Comparison of ENCODE assay signal across 23 mouse cellular contexts in genomic region chr15:97922421-97922820, GRCm38 (mm10). TPM values are rescaled to one million over a fixed set of nuclear protein-coding genes. Genes with fewer than 3 reads are reported as not detected.
DNase-seq lines count a peak whose midpoint lies in the region; ATAC-seq and TF ChIP-seq lines count a peak whose summit lies in the region.
"Had no signal": no experiment of that assay in that cellular context is flagged by ENCODE, and none has a peak within 500 bp of the region (broad histone marks: within the 10 kb centered on the region; RNA-seq: fewer than 3 reads in every experiment).

No protein-coding gene starts in this region.

- H3K79me2 ChIP-seq in C2C12 (ENCODE audit: control insufficient read depth, insufficient read depth) (no peaks in the 10 kb centered on the region), myocyte (ENCODE audit: control insufficient read depth, insufficient read depth) (no peaks in the 10 kb centered on the region)

- DNase-seq in lung, embryonic 14.5 days = peak; percentile 53
- no peak for DNase-seq in lung, adult 2 months
- no peak for DNase-seq in B cell, adult 2 months
- DNase-seq in urinary bladder, postnatal 25 days (ENCODE audit: low spot score) = no peak
- DNase-seq: adrenal gland, adult 8-10 months; adrenal gland, postnatal 25 days; cerebellum, adult 18-20 months; cerebellum, adult 9-10 months; cerebellum, postnatal 14 days; forebrain, postnatal 0 days; gastrocnemius, postnatal 25 days; heart, adult 2 months had no signal

- no peak overlapping the region for H3K9ac ChIP-seq in lung, embryonic 14.5 days
- H3K9ac ChIP-seq: embryonic facial prominence, embryonic 12.5 days; embryonic facial prominence, embryonic 15.5 days; forebrain, postnatal 0 days; heart, embryonic 13.5 days; hindbrain, embryonic 12.5 days; hindbrain, embryonic 15.5 days had no signal

- ATAC-seq in lung, embryonic 14.5 days (ENCODE audit: insufficient read depth) = no peak
- ATAC-seq: forebrain, embryonic 14.5 days; forebrain, postnatal 0 days; intestine, postnatal 0 days had no signal

- no peak overlapping the region for H3K27ac ChIP-seq in lung, embryonic 14.5 days (ENCODE audit: low read depth)
- H3K27ac ChIP-seq: embryonic facial prominence, embryonic 12.5 days; embryonic facial prominence, embryonic 15.5 days; heart, adult 2 months; heart, embryonic 10.5 days; heart, embryonic 13.5 days; hindbrain, embryonic 12.5 days; hindbrain, embryonic 15.5 days had no signal

- H3K4me2 ChIP-seq in lung, embryonic 14.5 days = no peak overlapping the region
- H3K4me2 ChIP-seq in myocyte (ENCODE audit: low read depth) = peak overlapping the region; percentile 36
- H3K4me2 ChIP-seq: embryonic facial prominence, embryonic 12.5 days; embryonic facial prominence, embryonic 15.5 days; heart, embryonic 13.5 days; hindbrain, embryonic 12.5 days; hindbrain, embryonic 15.5 days had no signal

- H3ac ChIP-seq in C2C12 (ENCODE audit: control insufficient read depth, insufficient read length, low read depth) (no peak overlapping the region), myocyte (ENCODE audit: control insufficient read depth, insufficient read length) (no peak overlapping the region)

- H3K79me3 ChIP-seq in C2C12 (ENCODE audit: low read depth) = no peaks in the 10 kb centered on the region

- no peak for TF ChIP-seq POLR2A in lung, adult 2 months (IDR thresholded peaks at IDR 0.05; ENCODE audit: borderline replicate concordance, extremely low read depth, low read depth, low read length)
- no peak for TF ChIP-seq POLR2A in myocyte (IDR thresholded peaks at IDR 0.05; ENCODE audit: insufficient read length, low read depth)

- 71% methylated on average over 2 of the region's 2 CpGs for WGBS in lung, embryonic 14.5 days
- whole genome bisulfite sequencing in lung, adult 2 months = 82% methylated on average over 2 of the region's 2 CpGs

- no peak for TF ChIP-seq CTCF in lung, embryonic 14.5 days (IDR thresholded peaks at IDR 0.05; ENCODE audit: low read depth)
- TF ChIP-seq CTCF in lung, adult 2 months (IDR thresholded peaks at IDR 0.05; ENCODE audit: insufficient read depth, low read length) = no peak
- TF ChIP-seq CTCF in C2C12 (IDR thresholded peaks at IDR 0.05; ENCODE audit: control insufficient read depth, insufficient read depth, insufficient read length) = no peak

- H3K9me3 ChIP-seq in lung, embryonic 14.5 days (ENCODE audit: low read depth, low read length) = no peaks in the 10 kb centered on the region
- H3K9me3 ChIP-seq: embryonic facial prominence, embryonic 12.5 days; embryonic facial prominence, embryonic 15.5 days; G1E; heart, embryonic 10.5 days; heart, embryonic 13.5 days; hindbrain, embryonic 12.5 days; hindbrain, embryonic 15.5 days had no signal

- no peaks in the 10 kb centered on the region for H3K36me3 ChIP-seq in lung, embryonic 14.5 days (ENCODE audit: insufficient read depth)
- no peaks in the 10 kb centered on the region for H3K36me3 ChIP-seq in C2C12 (ENCODE audit: control insufficient read depth, insufficient read depth)
- H3K36me3 ChIP-seq in myocyte (ENCODE audit: control insufficient read depth, insufficient read depth) = no peaks in the 10 kb centered on the region
- H3K36me3 ChIP-seq: embryonic facial prominence, embryonic 12.5 days; embryonic facial prominence, embryonic 15.5 days; G1E; heart, embryonic 10.5 days; heart, embryonic 13.5 days; hindbrain, embryonic 12.5 days; hindbrain, embryonic 15.5 days had no signal

- no peaks in the 10 kb centered on the region for H3K4me1 ChIP-seq in lung, embryonic 14.5 days (ENCODE audit: insufficient read depth)
- no peaks in the 10 kb centered on the region for H3K4me1 ChIP-seq in lung, adult 2 months (ENCODE audit: control insufficient read depth, insufficient read depth, low read length)
- H3K4me1 ChIP-seq: embryonic facial prominence, embryonic 12.5 days; embryonic facial prominence, embryonic 15.5 days; heart, embryonic 10.5 days; hindbrain, embryonic 12.5 days; hindbrain, embryonic 15.5 days had no signal

- no peak overlapping the region for H3K4me3 ChIP-seq in lung, embryonic 14.5 days (ENCODE audit: low read depth, low read length)
- no peak overlapping the region for H3K4me3 ChIP-seq in lung, adult 2 months (replicated peaks; ENCODE audit: extremely low read depth, low read depth, low read length)
- no peak overlapping the region for H3K4me3 ChIP-seq in C2C12 (ENCODE audit: insufficient read depth, poor library complexity, severe bottlenecking)
- H3K4me3 ChIP-seq in myocyte = no peak overlapping the region
- H3K4me3 ChIP-seq: embryonic facial prominence, embryonic 12.5 days; embryonic facial prominence, embryonic 15.5 days; heart, adult 2 months; heart, embryonic 10.5 days; heart, embryonic 13.5 days; hindbrain, embryonic 12.5 days; hindbrain, embryonic 15.5 days had no signal

- no peaks in the 10 kb centered on the region for H3K27me3 ChIP-seq in lung, embryonic 14.5 days (ENCODE audit: insufficient read depth, low read length)
- H3K27me3 ChIP-seq in C2C12 (ENCODE audit: control insufficient read depth, insufficient read depth, insufficient read length) = no peaks in the 10 kb centered on the region
- no peaks in the 10 kb centered on the region for H3K27me3 ChIP-seq in myocyte (ENCODE audit: control insufficient read depth, insufficient read depth, insufficient read length)
- H3K27me3 ChIP-seq: embryonic facial prominence, embryonic 12.5 days; embryonic facial prominence, embryonic 15.5 days; heart, embryonic 13.5 days; hindbrain, embryonic 12.5 days; hindbrain, embryonic 15.5 days had no signal

TF ChIP-seq in C2C12, 6 proteins besides CTCF, POLR2A, EP300 and RAD21:
- TF ChIP-seq USF1 (IDR thresholded peaks at IDR 0.05; ENCODE audit: low read depth) (no peak), CEBPB (IDR thresholded peaks at IDR 0.05; ENCODE audit: low read depth) (no peak), MYOG (IDR thresholded peaks at IDR 0.05; ENCODE audit: control insufficient read depth, extremely low read depth, insufficient read length) (no peak), MYOD1 (IDR thresholded peaks at IDR 0.05; ENCODE audit: control insufficient read depth, insufficient read length, low read depth) (peak; percentile 60), MAX (IDR thresholded peaks at IDR 0.05) (no peak), FOSL1 (IDR thresholded peaks at IDR 0.05; ENCODE audit: insufficient read depth, low read length, poor library complexity, severe bottlenecking) (no peak)

TF ChIP-seq in myocyte, 11 proteins besides CTCF, POLR2A, EP300 and RAD21:
- TF ChIP-seq MYOD1 (IDR thresholded peaks at IDR 0.05; ENCODE audit: control insufficient read depth in 1 of 3, insufficient read length in 2 of 3, low read depth in 2 of 3) (peak in 2 of 3 experiments; percentile 27 to 43), TCF3 (IDR thresholded peaks at IDR 0.05; ENCODE audit: insufficient read length, low read depth) (no peak), E2F4 (IDR thresholded peaks at IDR 0.05; ENCODE audit: insufficient read depth) (no peak), MYOG (IDR thresholded peaks at IDR 0.05; ENCODE audit: control insufficient read depth in 1 of 3, insufficient read depth in 1 of 3, insufficient read length in 2 of 3, low read depth in 2 of 3) (no peak), POLR2AphosphoS2 (IDR thresholded peaks at IDR 0.05; ENCODE audit: insufficient read length, low read depth) (no peak), USF1 (IDR thresholded peaks at IDR 0.05; ENCODE audit: low read depth) (no peak)

RNA-seq across cellular contexts. Expression of gene Vdr, which starts 12.0 kb away (rescaled TPM):
- polyA plus RNA-seq in lung, embryonic 14.5 days (2014; fragmentation: Nextera tagmentation; extraction: Ambion mirVana) = 0.38 and 0.61 TPM in 2 replicates
- polyA plus RNA-seq in lung, adult 2 months (2012; rRNA removed) = 4.0 and 6.3 TPM in 2 replicates
- 3.0 TPM for polyA plus RNA-seq in C2C12 (2012; fragmentation: generic; extraction: Trizol)
- 9.8 TPM for polyA plus RNA-seq in myocyte (2012; fragmentation: generic; extraction: Trizol)

RNA-seq across cellular contexts. Expression of gene Tmem106c, which starts 41.6 kb away (rescaled TPM):
- polyA plus RNA-seq in lung, embryonic 14.5 days (2014; fragmentation: Nextera tagmentation; extraction: Ambion mirVana) = 31.4 and 35.1 TPM in 2 replicates
- 25.8 and 34.2 TPM in 2 replicates for polyA plus RNA-seq in lung, adult 2 months (2012; rRNA removed)
- 7.6 TPM for polyA plus RNA-seq in C2C12 (2012; fragmentation: generic; extraction: Trizol)
- polyA plus RNA-seq in myocyte (2012; fragmentation: generic; extraction: Trizol) = 11.5 TPM
